Mouse (Mus musculus): ENCODE results near the gene Rspry1.
A peak's percentile ranks its signal among the peaks of the same experiment; 100 is the strongest.

Gene Rspry1

DNA sequence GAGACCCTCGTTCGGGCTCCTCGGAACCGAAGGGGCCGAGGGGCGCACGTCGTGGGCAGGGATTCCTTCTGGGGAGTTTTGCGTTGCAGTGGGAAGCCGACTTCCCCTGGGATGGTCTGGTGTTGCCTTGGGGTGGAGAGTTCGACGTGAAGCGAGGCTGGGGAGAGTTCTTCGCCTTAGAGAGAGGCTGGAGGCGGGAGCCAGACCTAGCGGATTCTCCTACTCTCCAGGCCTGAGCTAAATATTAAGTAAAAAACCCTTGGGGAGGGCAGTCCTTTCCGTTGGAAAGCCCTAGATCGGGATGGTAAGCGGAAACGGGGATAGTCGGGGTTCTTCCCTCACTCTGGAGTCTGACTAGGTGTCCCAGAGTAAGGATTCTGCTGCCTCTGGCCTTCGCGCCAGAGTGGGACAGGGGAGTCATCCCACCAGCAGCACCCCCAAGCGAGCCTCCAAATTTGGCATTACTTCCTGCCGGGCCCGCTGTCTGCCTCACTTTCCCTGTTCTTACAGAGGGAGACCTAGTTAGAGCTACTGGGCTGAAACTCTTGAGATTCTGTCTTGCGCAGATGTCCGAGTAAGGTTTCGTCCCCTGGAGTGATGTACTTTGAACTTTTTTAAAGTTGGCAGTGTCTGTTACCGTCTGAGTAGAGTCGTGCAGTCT lies 864 bp downstream of the Rspry1 start:
- DNase-seq (ENCODE audit: low spot score), result peak; percentile 51

DNA sequence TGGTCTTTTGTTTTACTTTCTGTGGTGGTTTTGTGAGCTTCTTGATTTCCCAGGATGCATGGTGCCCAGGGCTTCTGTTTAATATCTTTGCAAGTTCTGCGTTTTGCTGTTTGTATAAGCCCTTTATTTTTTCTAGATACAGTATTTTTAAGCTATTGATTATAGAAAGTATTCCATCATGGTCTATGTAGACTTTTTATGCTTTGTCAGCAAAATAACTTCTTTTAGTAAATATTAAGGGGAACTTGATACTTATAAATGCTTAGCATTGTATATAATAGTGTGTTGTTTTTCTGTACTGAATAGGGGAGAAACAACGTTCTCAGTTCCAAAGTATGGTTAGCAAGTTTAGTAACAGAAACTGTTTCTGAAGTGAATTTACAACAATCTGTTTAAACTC lies 2.3 kb downstream of the Rspry1 start:
- no peak for DNase-seq (ENCODE audit: low spot score)

DNA sequence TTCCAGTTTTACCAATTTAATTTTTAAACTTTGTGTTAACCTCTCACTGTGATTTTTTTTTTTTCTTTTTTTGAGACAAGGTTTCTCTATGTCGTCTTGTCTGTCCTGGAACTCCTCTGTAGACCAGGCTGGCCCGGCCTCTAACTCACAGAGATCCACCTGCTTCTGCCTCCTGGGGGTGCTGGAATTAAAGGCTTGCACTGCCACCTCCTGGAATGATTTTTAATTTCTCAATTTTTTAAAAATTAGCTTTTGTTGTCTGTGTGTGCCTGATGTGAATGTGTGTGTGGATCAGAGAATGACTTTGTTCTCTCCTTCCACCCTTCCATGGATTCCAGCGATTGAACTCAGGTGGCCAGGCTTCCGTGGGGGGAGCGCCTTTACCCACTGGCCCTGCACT lies 5.3 kb downstream of the Rspry1 start:
- no peak for DNase-seq (ENCODE audit: low spot score)

DNA sequence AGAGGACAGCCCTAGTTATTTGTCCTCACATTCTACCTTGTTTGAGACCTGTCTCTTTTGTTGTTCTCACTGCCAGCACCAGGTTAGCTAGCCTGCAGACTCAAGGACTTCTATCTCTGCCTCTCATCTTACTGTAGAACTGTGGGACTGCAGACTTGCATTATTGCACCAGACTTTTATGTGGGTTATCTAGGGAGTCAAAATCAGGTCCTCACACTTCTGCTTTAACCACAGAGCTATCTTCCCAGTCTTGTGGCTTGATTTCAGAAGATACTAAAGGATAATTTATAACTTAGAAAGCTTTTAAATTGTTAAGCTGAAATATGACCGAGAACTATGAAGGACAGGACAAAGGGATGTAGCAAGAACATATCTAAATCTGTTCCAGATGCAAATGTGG lies 23.1 kb downstream of the Rspry1 start:
- DNase-seq (ENCODE audit: low spot score), result no peak

DNA sequence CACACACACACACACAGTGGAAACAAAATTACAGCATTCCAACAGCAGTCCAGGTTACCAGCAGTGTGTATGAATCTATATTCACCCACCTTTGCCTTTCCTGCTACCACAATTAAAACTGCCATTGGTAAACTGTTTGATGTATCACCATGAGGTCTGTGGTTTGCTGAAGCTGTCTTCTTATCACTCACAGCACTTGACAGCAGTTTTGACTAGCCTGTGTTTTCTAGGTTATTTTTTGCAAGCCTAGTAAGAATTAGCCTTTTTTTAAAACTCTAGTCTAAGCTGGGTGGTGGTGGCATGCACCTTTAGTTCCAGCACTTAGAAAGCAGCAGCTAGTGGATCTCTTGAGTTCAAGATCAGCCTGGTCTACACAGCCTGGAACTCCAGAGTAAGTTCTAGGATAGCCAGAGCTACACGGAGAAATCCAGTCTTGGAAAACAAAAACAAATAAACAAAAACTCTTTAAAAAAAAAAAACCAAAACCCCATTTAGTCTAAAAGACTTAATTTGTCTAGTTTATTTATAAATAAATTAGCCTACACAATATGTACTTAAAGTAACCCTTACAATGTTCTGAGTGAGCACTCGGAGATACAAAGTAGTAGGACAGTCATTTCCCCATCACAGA lies 31.9 kb downstream of the Rspry1 start:
- no peak for DNase-seq (ENCODE audit: low spot score)

DNA sequence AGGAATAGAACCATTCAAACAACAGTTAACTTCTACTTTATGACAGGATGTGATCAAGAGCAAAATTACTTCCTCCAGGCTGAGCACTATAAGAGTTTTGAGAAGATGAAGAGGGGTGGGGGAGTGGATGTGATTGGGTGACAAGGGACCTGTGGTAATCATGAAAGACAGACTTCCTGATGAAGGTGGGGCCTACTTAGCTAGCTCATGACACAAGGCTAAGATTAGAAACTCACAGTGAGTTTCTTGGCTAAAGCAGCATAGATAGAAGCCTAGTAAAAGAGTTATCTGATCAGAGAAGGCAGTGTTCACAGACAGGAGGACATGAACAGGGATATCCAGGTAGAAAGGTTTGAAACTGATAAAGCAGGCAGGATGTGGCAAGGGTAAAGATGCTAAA lies 32.5 kb downstream of the Rspry1 start:
- DNase-seq (ENCODE audit: low spot score), result no peak

DNA sequence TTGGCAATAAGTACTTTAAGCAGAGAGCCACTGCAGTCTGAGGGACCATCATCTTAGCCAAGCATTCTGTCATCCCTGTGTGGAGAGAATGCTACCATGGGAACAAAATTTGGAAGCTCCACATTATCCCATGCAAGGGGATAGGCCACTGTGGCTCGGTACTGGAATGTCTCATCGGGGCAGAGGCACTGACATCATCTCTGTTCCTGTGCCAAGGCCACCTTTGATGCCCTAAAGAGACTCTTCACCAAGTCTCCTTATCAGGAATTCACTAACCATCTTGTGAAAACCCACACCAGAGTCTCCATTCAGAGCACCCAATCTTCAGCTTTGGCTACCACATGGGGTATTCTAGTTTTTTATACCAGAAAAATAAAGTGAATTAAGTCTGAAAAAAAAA lies 39.4 kb downstream of the Rspry1 start:
- no peak for DNase-seq (ENCODE audit: low spot score)

DNA sequence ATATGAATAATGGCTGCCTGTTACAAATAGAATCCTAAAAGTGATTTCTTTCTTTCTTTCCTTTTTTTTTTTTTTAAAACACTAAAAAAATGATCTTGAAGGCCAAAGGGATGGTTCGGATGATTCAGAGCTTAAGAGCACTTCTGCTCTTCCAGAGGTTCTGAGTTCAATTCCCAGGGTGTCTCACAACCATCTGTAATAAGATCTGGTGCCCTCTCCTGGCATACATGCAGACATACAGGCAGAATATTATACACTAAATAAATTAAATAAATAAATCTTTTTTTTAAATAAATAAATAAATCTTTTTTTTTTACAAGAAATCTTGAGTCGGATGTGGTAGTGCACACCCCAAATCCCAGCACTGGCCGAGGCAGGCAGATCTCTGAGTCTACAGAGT lies 40.2 kb downstream of the Rspry1 start:
- DNase-seq (ENCODE audit: low spot score), result no peak

DNA sequence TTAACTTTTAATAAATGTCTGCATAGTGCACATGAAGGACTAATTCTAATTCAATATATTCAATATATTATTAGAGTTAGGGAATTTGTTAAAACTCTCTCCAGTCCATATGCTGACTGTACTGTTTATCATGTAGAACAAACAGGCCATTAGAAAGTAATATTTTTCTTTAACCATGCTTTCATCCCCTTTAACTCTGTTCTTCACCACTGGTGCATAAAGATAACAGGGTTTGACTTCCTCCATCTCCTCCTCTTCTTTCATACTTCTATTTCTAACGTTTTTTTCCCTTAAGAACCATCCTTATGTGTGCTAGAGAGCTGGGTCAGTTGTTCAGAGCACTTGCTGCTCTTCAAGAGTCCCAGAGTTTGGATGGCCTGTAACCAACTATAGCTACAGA lies 43.5 kb downstream of the Rspry1 start:
- no peak for DNase-seq (ENCODE audit: low spot score)

DNA sequence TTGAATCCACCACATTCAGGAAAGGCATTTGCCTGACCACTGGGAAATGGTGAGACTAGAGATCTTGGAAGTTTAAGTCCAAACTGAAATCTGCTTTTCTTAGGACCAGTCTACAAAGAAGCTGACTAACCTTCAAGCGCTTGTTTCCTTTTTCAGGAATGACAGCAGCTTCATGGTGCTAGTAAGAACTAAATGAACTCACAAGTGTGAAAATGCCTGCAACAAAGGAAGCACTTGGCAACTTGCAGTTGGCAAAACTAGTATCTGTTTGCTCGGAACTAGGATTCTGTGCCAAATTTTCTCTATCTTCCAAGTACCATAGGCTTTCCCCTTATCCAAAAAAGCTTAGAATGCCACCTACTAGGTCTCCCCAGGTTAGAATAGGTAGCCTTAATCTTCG lies 44.4 kb downstream of the Rspry1 start:
- DNase-seq (ENCODE audit: low spot score), result no peak

DNA sequence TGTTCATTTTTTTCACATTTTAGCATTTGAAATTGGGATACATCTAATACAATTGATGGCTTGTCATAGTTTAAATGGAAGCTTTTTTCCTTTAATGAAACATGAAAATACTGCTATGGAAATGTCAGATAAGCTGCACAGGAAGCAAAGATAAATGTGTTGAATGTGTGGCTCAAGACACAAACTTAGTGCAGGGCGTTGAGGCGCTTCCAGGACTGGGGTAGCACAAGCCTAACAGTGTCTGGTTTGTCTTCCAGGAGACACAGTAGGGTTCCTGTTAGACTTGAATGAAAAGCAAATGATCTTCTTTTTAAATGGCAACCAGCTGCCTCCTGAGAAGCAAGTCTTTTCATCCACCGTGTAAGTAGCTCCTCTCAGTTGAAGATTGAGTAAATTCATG lies 47.8 kb downstream of the Rspry1 start:
- DNase-seq (ENCODE audit: low spot score), result no peak

DNA sequence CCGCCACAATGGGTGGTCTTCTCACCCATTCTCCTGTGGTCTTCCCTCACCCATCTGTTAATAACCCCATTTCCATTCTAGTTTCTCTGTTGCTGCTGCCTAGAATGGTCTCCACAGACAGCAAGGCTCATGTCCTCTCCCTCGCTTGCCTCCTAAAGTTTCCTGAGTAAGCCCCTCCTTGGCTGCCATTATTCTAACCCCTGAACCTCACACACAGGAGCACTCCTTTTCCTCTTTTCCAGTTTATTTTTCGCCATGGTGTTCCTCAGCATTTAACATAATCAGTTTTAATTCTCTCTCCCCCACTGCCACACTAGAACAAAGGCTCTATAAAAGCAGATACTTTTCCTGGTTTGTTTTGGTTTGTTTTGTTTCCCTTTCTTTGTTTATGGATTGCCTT lies 51.2 kb downstream of the Rspry1 start:
- no peak for DNase-seq (ENCODE audit: low spot score)

DNA sequence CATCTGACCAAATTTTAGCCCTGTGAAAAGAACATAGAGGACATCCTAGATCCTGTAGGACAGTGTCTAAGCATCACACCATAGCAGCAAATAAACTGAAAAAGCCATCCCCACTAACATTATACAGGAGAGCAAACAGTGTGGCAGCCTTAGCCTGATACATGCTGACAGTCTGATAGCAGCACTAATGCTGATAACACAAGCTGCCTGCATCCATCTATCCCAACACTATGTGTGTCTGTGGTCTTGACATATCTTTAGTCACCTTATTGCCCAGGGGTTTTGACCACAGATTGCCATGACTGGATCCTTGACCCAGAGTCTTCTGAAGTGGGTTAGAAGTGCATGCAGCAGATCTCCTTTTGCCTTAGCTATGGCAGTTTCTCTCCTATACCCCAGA lies 53.3 kb downstream of the Rspry1 start:
- DNase-seq (ENCODE audit: low spot score), result no peak

DNA sequence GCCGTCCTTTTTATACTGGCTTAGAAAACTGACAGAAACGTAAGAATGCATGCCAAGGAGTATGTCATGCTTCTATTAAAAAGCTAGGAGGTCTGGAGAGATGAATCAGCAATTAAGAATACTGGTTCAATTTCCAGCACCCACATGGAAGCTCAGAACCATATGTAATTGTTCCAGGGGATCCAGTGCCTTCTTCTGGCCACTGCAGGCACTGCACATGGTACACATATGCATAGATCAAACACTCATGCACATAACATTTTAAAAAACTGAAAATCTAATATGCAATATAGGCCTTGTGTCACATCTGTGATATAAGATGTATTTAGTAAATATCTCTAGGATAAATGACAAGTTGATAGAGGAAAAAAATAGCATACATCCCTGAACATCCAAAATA lies 56.3 kb downstream of the Rspry1 start:
- DNase-seq (ENCODE audit: low spot score), result no peak

DNA sequence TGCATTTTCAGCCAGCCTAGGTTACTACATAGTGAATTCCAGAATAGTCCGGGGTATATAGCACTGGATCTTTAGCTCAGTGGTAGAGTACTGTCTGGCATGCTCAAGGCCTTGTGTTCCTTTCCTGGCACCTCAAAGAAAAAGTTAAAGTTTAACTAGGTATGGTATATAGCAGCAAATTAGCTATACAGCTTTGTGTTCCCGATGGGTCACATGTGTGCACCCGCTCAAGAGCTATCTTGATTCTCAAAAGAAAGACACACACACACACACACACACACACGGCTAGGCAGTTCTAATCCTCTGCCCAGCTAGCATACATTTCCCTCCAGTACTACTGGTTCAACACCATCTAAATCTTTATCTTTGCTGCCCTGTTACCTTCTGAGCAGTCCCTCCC lies 58.7 kb downstream of the Rspry1 start:
- no peak for DNase-seq (ENCODE audit: low spot score)

DNA sequence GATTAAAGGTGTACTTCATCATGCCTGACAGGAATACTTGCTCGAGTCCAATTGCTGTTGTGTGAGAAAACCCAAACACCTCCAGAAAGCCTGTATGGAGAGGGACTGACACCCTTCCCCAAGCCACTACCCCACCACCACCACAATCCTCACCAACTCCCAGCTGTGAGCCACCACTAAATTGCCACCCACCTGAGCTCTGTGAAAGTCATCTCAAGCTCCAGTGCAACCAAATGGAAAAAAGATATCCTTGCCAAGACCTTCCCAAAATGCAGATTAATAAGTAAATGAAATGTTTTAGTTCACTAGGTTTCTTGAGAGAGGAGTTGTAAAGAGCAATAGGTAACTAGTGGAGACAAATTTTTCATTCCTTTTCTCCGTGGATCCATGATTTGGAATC lies 63.0 kb downstream of the Rspry1 start:
- no peak for DNase-seq (ENCODE audit: low spot score)

DNA sequence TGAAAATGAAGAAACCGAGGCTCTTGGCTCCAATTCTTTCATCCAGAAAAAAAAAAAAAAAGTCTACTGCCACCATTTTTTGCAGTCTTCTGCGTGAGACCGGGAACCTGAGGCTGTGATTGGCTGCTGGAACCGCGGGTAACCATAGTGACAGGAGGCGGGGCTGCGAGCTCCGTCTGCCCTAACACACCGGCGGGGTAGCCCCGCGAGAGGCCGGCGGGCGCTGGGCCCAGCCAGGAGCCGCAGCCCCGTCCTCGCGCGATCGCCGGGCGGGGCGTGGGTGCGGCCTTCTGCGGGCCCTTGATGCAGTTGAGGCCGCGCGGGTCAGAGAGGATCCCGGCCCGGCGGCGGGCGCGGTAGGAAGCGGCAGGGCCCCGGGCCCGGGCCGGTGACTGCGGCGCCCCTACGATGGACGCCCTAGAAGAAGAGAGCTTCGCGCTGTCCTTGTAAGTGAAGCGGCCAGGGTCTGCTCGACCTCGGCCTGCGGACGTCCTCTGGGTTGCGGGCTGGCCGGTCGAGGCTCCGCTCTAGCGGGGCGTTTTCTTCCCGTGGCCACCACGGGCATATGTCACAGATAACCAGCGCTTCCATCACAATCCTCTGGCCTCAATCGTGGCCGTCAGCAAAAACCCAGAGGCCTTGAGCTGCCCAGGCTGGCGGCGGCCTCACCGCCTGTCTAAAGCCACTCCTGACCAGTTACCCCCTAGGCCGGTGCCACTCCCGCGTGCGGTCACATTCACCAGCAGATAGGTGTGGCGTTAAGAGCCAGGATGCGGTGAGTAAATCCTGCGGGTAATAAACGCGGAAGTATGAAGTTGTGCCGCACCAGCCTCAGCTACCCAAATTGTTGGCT lies 64.9 kb downstream of the Rspry1 start, which contains the start of gene Arl2bp:
Gene Arl2bp, plus strand, starts transcription at position 145 of the 853 bp plus-strand sequence.
- DNase-seq (ENCODE audit: low spot score), result peak; percentile 97

DNA sequence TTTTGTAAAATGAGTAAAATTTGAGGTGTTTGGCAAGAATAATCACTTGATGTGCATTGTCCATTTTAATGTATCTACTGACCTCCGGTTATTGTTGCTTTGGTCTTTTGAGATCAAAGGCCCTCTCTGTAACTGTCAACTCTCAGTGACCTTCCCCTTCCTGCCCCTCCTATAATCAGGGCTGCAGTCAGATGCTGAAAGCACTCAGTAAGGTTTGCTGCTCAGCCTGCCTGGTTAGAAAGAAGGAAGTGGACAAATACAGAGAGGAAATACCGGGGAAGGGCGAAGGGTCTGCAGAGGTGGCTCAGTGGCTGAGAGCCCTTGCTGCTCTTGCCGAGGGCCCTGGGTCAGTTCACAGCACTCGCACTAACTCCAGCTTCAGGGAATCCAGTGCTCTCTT lies 72.6 kb downstream of the Rspry1 start:
- DNase-seq (ENCODE audit: low spot score), result no peak

DNA sequence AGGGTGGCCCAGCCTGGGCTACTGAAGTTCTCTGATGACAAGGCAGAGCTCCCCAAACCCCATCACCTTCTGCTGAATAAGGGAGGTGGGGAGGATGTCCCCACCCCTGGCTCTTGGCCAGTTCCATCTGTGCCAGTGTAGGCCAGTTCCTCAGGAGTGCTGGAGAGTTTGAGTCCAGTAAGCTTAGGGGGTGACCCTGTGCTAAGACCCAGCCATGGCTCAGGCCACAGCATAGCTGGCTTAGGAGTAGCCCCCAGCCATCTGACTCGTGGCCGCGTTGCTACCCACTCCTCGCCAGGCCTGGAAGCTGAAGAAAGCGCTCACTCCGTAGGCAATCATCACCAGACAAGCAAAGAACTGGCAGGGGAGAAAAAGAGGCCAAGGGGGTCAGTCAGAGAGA lies 74.2 kb downstream of the Rspry1 start:
- DNase-seq (ENCODE audit: low spot score), result no peak

DNA sequence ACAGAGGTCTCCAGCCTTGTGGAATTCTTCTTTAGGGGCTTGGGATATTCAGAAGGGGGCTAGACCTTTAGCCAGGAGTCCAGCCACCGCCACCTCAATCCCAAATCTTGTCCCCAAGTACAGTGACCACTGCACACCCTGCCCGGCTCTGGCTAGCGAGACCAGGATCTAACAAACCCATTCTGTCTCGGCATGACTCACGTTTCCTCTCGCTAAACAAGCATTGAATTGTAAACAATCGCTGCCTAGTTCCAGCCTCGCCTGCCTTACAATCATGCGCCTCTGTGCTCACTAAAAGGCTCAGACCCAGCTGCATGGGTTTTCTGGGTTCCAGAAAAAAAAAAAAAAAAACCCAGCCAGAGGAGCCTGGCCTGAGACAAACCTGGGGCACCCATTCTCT lies 76.8 kb downstream of the Rspry1 start:
- no peak for DNase-seq (ENCODE audit: low spot score)

DNA sequence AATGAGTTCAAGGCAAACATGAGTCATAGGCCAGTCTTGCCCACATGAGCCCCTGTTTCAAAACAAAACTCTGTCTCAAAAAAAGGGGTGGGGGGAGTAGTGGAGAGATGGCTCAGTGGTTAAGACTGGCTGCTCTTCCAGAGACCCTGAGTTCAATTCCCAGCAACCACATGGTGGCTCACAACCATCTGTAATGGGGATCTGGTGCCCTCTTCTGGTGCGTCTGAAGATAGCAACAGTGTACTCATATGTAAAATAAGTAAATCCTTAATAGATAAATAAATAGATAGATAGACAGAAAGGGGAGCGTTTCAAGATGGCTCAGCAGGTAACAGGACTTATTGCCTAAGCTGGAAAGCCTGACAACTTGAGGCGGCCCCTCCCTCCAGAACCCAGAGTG lies 78.7 kb downstream of the Rspry1 start:
- DNase-seq (ENCODE audit: low spot score), result no peak

DNA sequence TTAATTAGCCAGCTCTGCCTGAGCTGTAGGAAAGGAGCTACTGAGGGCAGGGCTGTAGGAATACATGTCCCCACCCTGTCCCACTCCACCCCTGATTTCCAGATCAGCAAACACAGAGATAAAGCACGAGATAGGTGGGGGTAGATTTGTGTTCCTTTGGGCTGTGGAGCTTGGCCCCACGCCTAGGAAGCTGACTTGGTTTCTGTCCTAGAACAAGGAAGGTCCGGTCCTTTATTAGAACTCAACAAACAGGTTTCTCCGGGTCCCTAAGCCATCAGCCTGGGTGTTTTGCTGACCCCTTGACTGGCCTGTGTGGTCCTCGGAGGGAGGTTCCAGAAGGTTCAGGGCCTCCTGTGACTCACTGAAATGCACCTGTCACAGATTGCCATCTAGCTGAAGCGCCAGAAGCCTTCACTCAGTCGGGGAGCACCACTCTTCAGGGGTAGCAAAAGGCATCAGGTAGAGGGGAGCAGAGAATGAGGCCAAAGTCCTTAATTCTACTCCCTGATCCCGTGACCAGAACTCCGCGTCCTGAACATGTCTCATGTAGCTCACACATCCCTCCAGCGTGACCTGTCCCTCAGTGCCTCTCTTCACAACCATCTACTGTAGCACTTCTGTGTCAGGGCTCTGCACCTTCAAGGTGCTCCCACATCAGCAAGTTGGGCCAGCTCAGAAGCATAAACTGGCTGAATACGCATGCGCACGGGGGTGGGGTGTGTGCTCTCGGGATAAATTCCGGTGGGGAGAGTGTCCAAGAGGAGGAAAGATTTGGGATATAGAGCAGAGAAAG lies 81.2 kb downstream of the Rspry1 start:
- no peak for DNase-seq (ENCODE audit: low spot score)
